Mouse (Mus musculus): Measurements from ENCODE around the gene Itpr3.
A peak's percentile ranks its signal among the peaks of the same experiment; 100 is the strongest.

- TF ChIP-seq CTCF (IDR thresholded peaks at IDR 0.05; ENCODE audit: extremely low read depth, insufficient read depth, low read length), result no peak
- peak; percentile 61; the same call in 1 of the 2 replicates for TF ChIP-seq POLR2A (IDR thresholded peaks at IDR 0.05; ENCODE audit: extremely low read depth, insufficient read depth, low read length)
Measured at GRCm38 (mm10) chr17:27017564-27018499, 39.3 kb upstream of the Itpr3 start.

Measured in cortical plate, adult 2 months (tissue).